Mouse (Mus musculus) thymus, adult 2 months (tissue): ENCODE results near the gene Lrg1.

Source experiments
- CTCF ChIP-seq: fragments of 200-500 bp; IDR thresholded peaks from 2 replicates; pipeline ENCODE4 v1.5.1; 2012; ENCODE audit warnings: mild to moderate bottlenecking, control low read depth, low read length, moderate library complexity, borderline replicate concordance; ENCODE audit not compliant: control insufficient read depth, poor library complexity, insufficient read depth; ENCODE audit errors: extremely low read depth
- POLR2A ChIP-seq: fragments of 200-500 bp; IDR thresholded peaks from 2 replicates; pipeline ENCODE4 v1.6.1; 2012; ENCODE audit warnings: mild to moderate bottlenecking, low read length, control low read depth, moderate library complexity; ENCODE audit not compliant: control insufficient read depth, poor library complexity, insufficient read depth; ENCODE audit errors: extremely low read depth

- TF ChIP-seq POLR2A: peak; percentile 80; the same call in 1 of the 2 replicates
- TF ChIP-seq CTCF: no peak
Measured at GRCm38 (mm10) chr17:56078880-56079795, 42.7 kb downstream of the Lrg1 start, which contains the start of gene Hdgfl2.
